Mouse (Mus musculus) kidney, embryonic 15.5 days (tissue): ENCODE measurements around the gene Cyb5r4. TPM values are rescaled to one million over a fixed set of nuclear protein-coding genes. Genes with fewer than 3 reads are reported as not detected.

Experiments used
- ATAC-seq: fragments of 200-750 bp; cut with Nextera tagmentation; replicated peaks from 2 replicates; pipeline ENCODE4 v1.8.0; 2017; ENCODE audit warnings: moderate TSS enrichment; ENCODE audit not compliant: low FRiP score
- H3K27ac ChIP-seq: fragments of 300-500 bp; sonication (generic); 2 replicates; pipeline ENCODE4 v1.5.1; 2015; ENCODE audit warnings: mild to moderate bottlenecking, inconsistent platforms
- H3K27me3 ChIP-seq: fragments of 300-500 bp; sonication (generic); 2 replicates; pipeline ENCODE4 v1.6.1; 2015; ENCODE audit warnings: inconsistent platforms
- H3K36me3 ChIP-seq: fragments of 300-500 bp; sonication (generic); 2 replicates; pipeline ENCODE4 v1.6.1; 2015; ENCODE audit warnings: inconsistent platforms
- H3K4me1 ChIP-seq: fragments of 300-500 bp; sonication (generic); 2 replicates; pipeline ENCODE4 v1.6.1; 2015; ENCODE audit warnings: inconsistent platforms
- H3K4me2 ChIP-seq: fragments of 300-500 bp; sonication (generic); 2 replicates; pipeline ENCODE4 v1.6.1; 2015; ENCODE audit warnings: moderate library complexity, mild to moderate bottlenecking, inconsistent platforms
- H3K4me3 ChIP-seq: fragments of 300-500 bp; sonication (generic); replicated peaks from 2 replicates; pipeline ENCODE4 v1.5.1; 2015; ENCODE audit warnings: mild to moderate bottlenecking, inconsistent platforms
- H3K9ac ChIP-seq: fragments of 300-500 bp; sonication (generic); 2 replicates; pipeline ENCODE4 v1.6.1; 2015; ENCODE audit warnings: mild to moderate bottlenecking, inconsistent platforms
- H3K9me3 ChIP-seq: fragments of 300-500 bp; sonication (generic); replicated peaks from 2 replicates; pipeline ENCODE4 v1.6.1; 2016; ENCODE audit warnings: inconsistent platforms
- WGBS: fragments of 180-500 bp; shearing (Covaris S2); methylation state at CpG from one replicate; pipeline ENCODE4 v1.1.7; 2015; ENCODE audit warnings: mixed read lengths; 5-methylcytosine and 5-hydroxymethylcytosine counted together
- polyA plus RNA-seq: library from polyadenylated mRNA; unstranded; fragments of >200 nt; fragmentation: Nextera tagmentation; extraction: Ambion mirVana; gene quantifications from 2 replicates; pipeline ENCODE4 v1.2.1, GENCODE M21; 2015

Gene Cyb5r4
- polyA plus RNA-seq, 1 experiment from 2014 or later: 66.3 TPM

- Histone ChIP-seq H3K9me3 (no peaks in the 10 kb centered on the region), H3K36me3 (no peaks in the 10 kb centered on the region), H3K4me2 (no peak overlapping the region), H3K4me3 (no peak overlapping the region), H3K27me3 (no peaks in the 10 kb centered on the region), H3K27ac (no peak overlapping the region), H3K9ac (no peak overlapping the region), H3K4me1 (no peaks in the 10 kb centered on the region)
- WGBS: 75% methylated on average over 8 of the region's 8 CpGs
- ATAC-seq: no peak
Measured at GRCm38 (mm10) chr9:86991758-86992157, 30.1 kb upstream of the Cyb5r4 start.

DNA sequence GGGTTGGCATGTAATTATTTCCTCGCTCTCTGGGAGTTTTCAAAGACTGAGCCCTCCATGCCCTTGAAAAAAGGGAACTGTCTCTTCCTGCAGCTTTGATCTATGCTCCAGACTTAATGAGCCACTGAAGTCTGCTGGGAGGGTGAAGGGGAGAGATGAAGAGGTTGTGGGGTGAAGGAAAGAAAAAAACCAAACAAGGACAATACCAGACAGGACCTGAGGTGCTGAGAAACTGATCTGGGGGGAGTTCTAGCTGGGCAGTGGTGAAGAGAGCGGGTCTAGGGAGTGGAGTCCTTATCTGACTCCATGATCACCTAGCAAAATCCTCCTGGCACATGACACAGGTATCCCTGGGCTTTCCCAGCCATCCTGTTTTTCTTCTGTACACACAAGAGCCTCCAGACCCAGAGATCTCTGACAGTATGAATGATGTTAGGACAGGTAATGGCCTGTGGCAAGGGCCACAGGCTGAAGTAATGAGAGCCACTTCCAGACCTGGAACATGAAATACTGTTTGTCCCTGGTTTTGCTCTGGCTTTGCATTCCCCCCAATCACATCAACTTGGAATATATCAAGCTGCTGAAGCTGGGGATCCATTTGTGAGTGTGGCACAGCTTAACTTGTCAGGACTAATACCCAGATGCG, 24.6 kb upstream of the Cyb5r4 start:
- no peaks in the 10 kb centered on the region for H3K27me3 ChIP-seq
- peak; percentile 89 for ATAC-seq
- H3K4me3 ChIP-seq: no peak overlapping the region
- H3K4me1 ChIP-seq: 0 out of 2 replicates have a peak, but pooled peaks cover 2% of the 10 kb centered on the region
- WGBS: 37% methylated on average over 3 of the region's 3 CpGs
- no peak overlapping the region for H3K9ac ChIP-seq
- no peaks in the 10 kb centered on the region for H3K9me3 ChIP-seq
- no peaks in the 10 kb centered on the region for H3K36me3 ChIP-seq
- no peak overlapping the region for H3K4me2 ChIP-seq
- H3K27ac ChIP-seq: peak overlapping the region; percentile 66

GRCm38 (mm10) chr9:86999956-87000582, 21.7 kb upstream of the Cyb5r4 start:
- H3K4me2 ChIP-seq: no peak overlapping the region
- H3K27me3 ChIP-seq: no peaks in the 10 kb centered on the region
- no peak overlapping the region for H3K4me3 ChIP-seq
- ATAC-seq: no peak
- WGBS: 59% methylated on average over 2 of the region's 2 CpGs
- no peaks in the 10 kb centered on the region for H3K36me3 ChIP-seq
- H3K9me3 ChIP-seq: no peaks in the 10 kb centered on the region
- H3K9ac ChIP-seq: no peak overlapping the region
- 0 out of 2 replicates have a peak, but pooled peaks cover 2% of the 10 kb centered on the region for H3K4me1 ChIP-seq
- H3K27ac ChIP-seq: no peak overlapping the region

DNA sequence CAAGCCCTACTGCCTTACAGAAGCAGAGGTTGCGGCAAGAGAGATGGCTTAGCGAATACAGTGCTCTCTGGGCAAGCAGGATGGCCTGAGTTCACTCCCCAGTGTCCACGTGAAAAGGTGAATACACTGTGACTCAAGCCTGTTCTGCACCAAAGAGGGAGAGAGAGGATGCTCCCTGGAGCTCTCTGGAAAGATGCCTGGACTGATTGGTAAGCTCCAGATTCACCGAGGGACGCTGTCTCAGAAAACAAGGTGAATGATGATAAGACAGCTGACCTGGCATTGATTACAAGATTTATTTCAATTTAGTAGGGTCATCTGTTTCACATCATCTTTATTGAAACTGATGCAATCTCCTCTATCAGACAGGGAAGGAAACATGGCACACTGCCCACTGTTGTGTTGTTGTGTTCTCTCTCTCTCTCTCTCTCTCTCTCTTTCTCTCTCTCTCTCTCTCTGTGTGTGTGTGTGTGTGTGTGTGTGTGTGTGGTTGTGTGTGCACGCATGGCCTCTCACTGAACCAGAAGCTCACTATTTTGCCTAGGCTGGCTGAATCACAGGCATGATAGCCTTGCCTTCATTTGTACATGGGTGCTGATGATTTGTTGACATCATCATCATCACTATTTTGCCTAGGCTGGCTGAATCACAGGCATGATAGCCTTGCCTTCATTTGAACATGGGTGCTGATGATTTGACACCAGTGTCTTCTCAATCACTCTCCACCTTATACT, 16.9 kb upstream of the Cyb5r4 start:
- 74% methylated on average over 6 of the region's 6 CpGs for WGBS
- Histone ChIP-seq H3K9ac (no peak overlapping the region), H3K4me2 (no peak overlapping the region), H3K36me3 (no peaks in the 10 kb centered on the region), H3K4me3 (no peak overlapping the region), H3K9me3 (no peaks in the 10 kb centered on the region), H3K27ac (no peak overlapping the region), H3K4me1 (no peaks in the 10 kb centered on the region), H3K27me3 (no peaks in the 10 kb centered on the region)
- ATAC-seq: no peak

DNA sequence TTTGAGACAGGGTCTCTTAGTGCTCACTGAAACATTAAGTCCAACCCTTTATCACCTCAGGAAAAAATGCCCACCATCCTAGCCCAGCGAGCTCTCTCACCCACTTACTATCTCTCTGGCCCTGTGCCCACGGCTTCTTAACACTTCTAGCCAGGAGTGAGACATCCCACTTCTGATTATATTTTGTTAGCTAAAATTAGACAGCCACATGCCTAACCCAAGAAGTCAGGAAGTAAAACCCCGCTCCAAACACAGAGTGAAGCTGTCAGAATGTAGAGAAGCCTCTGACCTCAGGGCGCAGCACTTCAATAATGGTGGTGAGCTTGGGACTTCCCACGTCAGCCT, 16.4 kb upstream of the Cyb5r4 start:
- Histone ChIP-seq H3K4me3 (no peak overlapping the region), H3K4me1 (no peaks in the 10 kb centered on the region), H3K9ac (no peak overlapping the region), H3K9me3 (no peaks in the 10 kb centered on the region), H3K27me3 (no peaks in the 10 kb centered on the region), H3K27ac (no peak overlapping the region), H3K36me3 (no peaks in the 10 kb centered on the region), H3K4me2 (no peak overlapping the region)
- no peak for ATAC-seq
- 41% methylated on average over 5 of the region's 5 CpGs for WGBS

- ATAC-seq: no peak
- peaks cover 5% of the 10 kb centered on the region for H3K27me3 ChIP-seq
- no peak overlapping the region for H3K27ac ChIP-seq
- no peaks in the 10 kb centered on the region for H3K36me3 ChIP-seq
- no peak overlapping the region for H3K9ac ChIP-seq
- no peaks in the 10 kb centered on the region for H3K4me1 ChIP-seq
- no peak overlapping the region for H3K4me3 ChIP-seq
- 32% methylated on average over 6 of the region's 6 CpGs for WGBS
- no peak overlapping the region for H3K4me2 ChIP-seq
- no peaks in the 10 kb centered on the region for H3K9me3 ChIP-seq
Measured at GRCm38 (mm10) chr9:87008507-87008906, 13.3 kb upstream of the Cyb5r4 start.

- no peak overlapping the region for H3K9ac ChIP-seq
- no peak overlapping the region for H3K4me2 ChIP-seq
- H3K27me3 ChIP-seq: peaks cover 7% of the 10 kb centered on the region
- ATAC-seq: no peak
- no peaks in the 10 kb centered on the region for H3K4me1 ChIP-seq
- H3K4me3 ChIP-seq: no peak overlapping the region
- H3K9me3 ChIP-seq: no peaks in the 10 kb centered on the region
- 77% methylated on average over 1 of the region's 1 CpGs for WGBS
- H3K27ac ChIP-seq: no peak overlapping the region
- no peaks in the 10 kb centered on the region for H3K36me3 ChIP-seq
Measured at GRCm38 (mm10) chr9:87008919-87009318, 12.9 kb upstream of the Cyb5r4 start.

- peaks cover 46% of the 10 kb centered on the region for H3K27me3 ChIP-seq
- H3K27ac ChIP-seq: no peak within 1 kb of the TSS
- H3K4me3 ChIP-seq: peak within 1 kb of the TSS; percentile 53
- ATAC-seq: peak; percentile 78
- peak within 1 kb of the TSS; percentile 47 for H3K9ac ChIP-seq
- no peaks in the 10 kb centered on the region for H3K36me3 ChIP-seq
- WGBS: under 1% methylated on average over 71 of the region's 71 CpGs
- H3K9me3 ChIP-seq: no peaks in the 10 kb centered on the region
- peak within 1 kb of the TSS; percentile 88 for H3K4me2 ChIP-seq
- H3K4me1 ChIP-seq: peaks cover 12% of the 10 kb centered on the region
Measured at GRCm38 (mm10) chr9:87015288-87015937, 6.4 kb upstream of the Cyb5r4 start, which contains the start of gene Ripply2. Ripply2 (plus strand) TSS chr9:87015537.

- Histone ChIP-seq H3K36me3 (no peaks in the 10 kb centered on the region), H3K4me3 (peak overlapping the region; percentile 53), H3K9ac (0 out of 2 replicates have a peak overlapping the region, but pooled peaks have one; percentile 47), H3K27me3 (peaks cover 46% of the 10 kb centered on the region), H3K9me3 (no peaks in the 10 kb centered on the region), H3K4me2 (peak overlapping the region; percentile 88), H3K27ac (no peak overlapping the region), H3K4me1 (peaks cover 12% of the 10 kb centered on the region)
- 4% methylated on average over 10 of the region's 10 CpGs for WGBS
- ATAC-seq: peak; percentile 75
Measured at GRCm38 (mm10) chr9:87015938-87016294, 5.9 kb upstream of the Cyb5r4 start.

- ATAC-seq: no peak
- Histone ChIP-seq H3K4me1 (peaks cover 11% of the 10 kb centered on the region), H3K9ac (no peak overlapping the region), H3K27ac (no peak overlapping the region), H3K36me3 (peaks cover 6% of the 10 kb centered on the region; the same call in 1 of the 2 replicates), H3K9me3 (no peaks in the 10 kb centered on the region), H3K27me3 (no peaks in the 10 kb centered on the region), H3K4me2 (no peak overlapping the region), H3K4me3 (no peak overlapping the region)
- 73% methylated on average over 6 of the region's 6 CpGs for WGBS
Measured at GRCm38 (mm10) chr9:87025764-87026163, 4.0 kb downstream of the Cyb5r4 start.

DNA sequence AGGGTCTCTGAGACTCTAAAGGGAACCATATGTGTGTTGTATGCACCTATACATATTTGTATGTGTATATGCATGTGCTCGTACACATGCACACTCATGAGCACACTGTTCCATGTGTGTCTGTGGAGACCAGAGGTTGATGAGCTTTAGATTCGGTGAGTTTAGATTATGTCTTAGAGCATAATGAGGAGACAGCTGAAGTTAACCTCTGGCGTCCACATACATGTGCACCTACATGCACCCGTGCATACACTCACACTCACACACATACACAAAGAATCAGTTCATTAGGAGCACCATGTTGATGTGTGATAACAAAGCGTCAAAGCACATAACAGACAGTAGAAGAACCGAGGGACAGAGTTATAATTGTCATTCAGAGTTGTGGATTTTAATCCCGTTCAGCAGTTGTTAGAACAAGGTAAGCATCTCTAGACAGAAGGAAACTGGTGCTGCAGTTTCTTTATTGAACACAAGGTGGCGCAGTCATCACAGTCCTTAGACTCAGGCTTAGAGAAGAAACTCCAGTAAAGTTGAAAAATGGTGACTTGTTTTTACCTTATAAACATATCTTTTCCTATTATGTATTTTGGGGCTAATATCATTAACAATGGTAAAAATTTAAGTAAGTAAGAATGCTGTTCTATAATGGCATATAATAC, 5.7 kb downstream of the Cyb5r4 start:
- peak; percentile 75; the same call in 1 of the 2 replicates for ATAC-seq
- Histone ChIP-seq H3K4me1 (peaks cover 5% of the 10 kb centered on the region), H3K27me3 (no peaks in the 10 kb centered on the region), H3K36me3 (peaks cover 9% of the 10 kb centered on the region; the same call in 1 of the 2 replicates), H3K27ac (no peak overlapping the region), H3K4me3 (no peak overlapping the region), H3K9ac (no peak overlapping the region), H3K9me3 (no peaks in the 10 kb centered on the region), H3K4me2 (no peak overlapping the region)
- 40% methylated on average over 8 of the region's 8 CpGs for WGBS
